Mouse (Mus musculus) embryonic facial prominence, embryonic 14.5 days (tissue): ENCODE results near the gene Eloa. TPM values are rescaled to one million over a fixed set of nuclear protein-coding genes. Genes with fewer than 3 reads are reported as not detected.
"Not testable (repeated sequence)": the region's sequence is repeated elsewhere in the genome, so short reads cannot be mapped to it uniquely, and the experiment has no call there.

ENCODE experiments used
- ATAC-seq: fragments of 200-750 bp; cut with Nextera tagmentation; 2 replicates; pipeline ENCODE4 v1.8.0; 2017; ENCODE audit warnings: low read depth, moderate number of reproducible peaks, moderate TSS enrichment
- DNase-seq: peaks from one replicate; pipeline ENCODE4 v3.0.0-alpha.2; 2015; ENCODE audit warnings: low spot score
- H3K27ac ChIP-seq: fragments of 300-500 bp; sonication (generic); replicated peaks from 2 replicates; pipeline ENCODE4 v1.5.1; 2014; ENCODE audit warnings: low read depth, mild to moderate bottlenecking, low read length, moderate library complexity
- H3K27me3 ChIP-seq: fragments of 300-500 bp; sonication (generic); replicated peaks from 2 replicates; pipeline ENCODE4 v1.6.1; 2014; ENCODE audit warnings: low read length; ENCODE audit not compliant: control insufficient read depth, insufficient read depth
- H3K36me3 ChIP-seq: fragments of 300-500 bp; sonication (generic); 2 replicates; pipeline ENCODE4 v1.6.1; 2014; ENCODE audit warnings: low read length, mixed read lengths; ENCODE audit not compliant: control insufficient read depth, insufficient read depth
- H3K4me1 ChIP-seq: fragments of 300-500 bp; sonication (generic); 2 replicates; pipeline ENCODE4 v1.6.1; 2014; ENCODE audit warnings: antibody characterized with exemption, low read length; ENCODE audit not compliant: control insufficient read depth, insufficient read depth
- H3K4me2 ChIP-seq: fragments of 300-500 bp; sonication (generic); 2 replicates; pipeline ENCODE4 v1.6.1; 2014; ENCODE audit warnings: low read depth, mild to moderate bottlenecking, low read length, moderate library complexity, mixed read lengths
- H3K4me3 ChIP-seq: fragments of 300-500 bp; sonication (generic); 2 replicates; pipeline ENCODE4 v1.5.1; 2014; ENCODE audit warnings: low read depth, mild to moderate bottlenecking, low read length
- H3K9ac ChIP-seq: fragments of 300-500 bp; sonication (generic); 2 replicates; pipeline ENCODE4 v1.6.1; 2014; ENCODE audit warnings: low read depth, mild to moderate bottlenecking, low read length, moderate library complexity, mixed read lengths
- H3K9me3 ChIP-seq: fragments of 300-500 bp; sonication (generic); 2 replicates; pipeline ENCODE4 v1.6.1; 2016; ENCODE audit warnings: low read length; ENCODE audit not compliant: control insufficient read depth
- WGBS: fragments of 180-500 bp; shearing (Covaris S2); extraction: QIAGEN DNeasy Blood & Tissue Kit; methylation state at CpG from one replicate; pipeline ENCODE4 v1.1.7; 2014; 5-methylcytosine and 5-hydroxymethylcytosine counted together
- polyA plus RNA-seq: library from polyadenylated mRNA; unstranded; fragments of >200 nt; fragmentation: Nextera tagmentation; extraction: Ambion mirVana; gene quantifications from 2 replicates; pipeline ENCODE4 v1.2.1, GENCODE M21; 2014

The Eloa gene
- polyA plus RNA-seq, 1 experiment from 2014 or later, result 47.2 TPM

DNA sequence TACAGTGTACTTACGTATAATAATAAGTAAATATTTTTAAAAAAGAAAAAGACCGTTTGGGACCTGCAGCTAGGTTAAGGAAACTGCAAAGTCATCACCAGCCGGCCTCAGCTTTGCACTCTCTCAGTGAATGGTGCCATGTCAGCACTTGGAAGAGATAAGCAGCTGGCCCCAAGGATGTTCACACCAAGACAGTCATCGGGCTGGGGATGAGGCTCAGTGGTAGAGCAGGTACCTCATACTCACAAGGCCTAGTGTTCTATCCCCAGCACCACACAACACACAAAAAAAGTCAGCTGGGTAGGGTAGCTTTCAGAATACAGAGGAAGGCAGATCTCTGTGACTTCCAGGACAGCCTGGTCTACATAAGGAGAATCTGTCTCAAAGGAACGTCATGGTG, 36.4 kb downstream of the Eloa start:
- Histone ChIP-seq H3K4me3 (0 out of 2 replicates have a peak overlapping the region, but pooled peaks have one; percentile 99), H3K4me2 (0 out of 2 replicates have a peak overlapping the region, but pooled peaks have one; percentile 88), H3K27me3 (no peaks in the 10 kb centered on the region), H3K9me3 (no peaks in the 10 kb centered on the region), H3K4me1 (peaks cover 7% of the 10 kb centered on the region), H3K27ac (no peak overlapping the region), H3K36me3 (peaks cover 24% of the 10 kb centered on the region), H3K9ac (no peak overlapping the region)
- DNase-seq (no peak), ATAC-seq (no peak)
- WGBS, result 90% methylated on average over 5 of the region's 5 CpGs

DNA sequence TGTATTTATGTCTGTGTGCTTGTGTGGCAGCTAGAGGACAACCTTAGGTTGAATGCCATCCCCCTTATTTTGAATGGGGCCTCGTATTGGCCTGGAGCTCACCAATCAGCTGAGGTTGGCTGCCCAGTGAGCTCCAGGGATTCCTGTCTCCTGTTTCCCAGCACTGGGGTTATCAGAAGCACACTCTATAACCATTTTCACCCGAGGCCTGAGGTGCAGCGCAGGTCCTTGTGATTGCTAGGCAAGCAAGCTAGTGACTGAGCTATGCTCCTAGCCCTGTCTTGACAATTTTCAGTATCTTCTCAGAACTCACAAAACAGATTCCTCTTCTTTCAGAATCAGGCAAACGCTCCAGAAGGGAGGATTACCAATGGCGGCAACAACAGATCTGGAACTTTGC, 37.0 kb downstream of the Eloa start:
- Histone ChIP-seq H3K4me2 (no peak overlapping the region), H3K27me3 (no peaks in the 10 kb centered on the region), H3K4me1 (peaks cover 7% of the 10 kb centered on the region), H3K27ac (no peak overlapping the region), H3K9ac (no peak overlapping the region), H3K9me3 (no peaks in the 10 kb centered on the region), H3K4me3 (no peak overlapping the region), H3K36me3 (peaks cover 24% of the 10 kb centered on the region)
- WGBS, result 87% methylated on average over 5 of the region's 5 CpGs
- no peak for DNase-seq
- no peak for ATAC-seq

DNA sequence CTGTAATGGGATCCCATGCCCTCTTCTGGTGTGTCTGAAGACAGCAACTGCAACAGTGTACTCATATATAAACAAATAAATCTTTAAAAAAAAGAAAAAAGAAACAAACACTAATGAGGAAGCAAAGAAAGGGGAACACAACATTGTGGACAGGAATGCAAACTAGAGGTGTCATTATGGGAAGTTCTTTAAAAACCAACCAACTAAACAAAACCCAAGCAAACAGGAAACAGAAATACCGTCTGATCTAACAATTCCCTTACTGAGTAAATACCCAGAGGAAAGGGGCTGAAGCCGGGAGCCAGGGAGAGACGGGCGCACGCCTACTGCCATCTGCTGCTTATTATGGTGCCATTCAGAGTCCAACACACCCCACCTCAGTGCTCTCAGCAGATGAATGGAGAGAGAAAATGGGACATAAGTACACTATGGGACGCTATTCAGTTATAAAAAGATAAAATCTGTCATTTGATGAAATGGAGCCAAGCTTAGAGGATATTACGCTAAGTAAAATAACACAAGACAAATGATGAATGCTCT, 40.0 kb downstream of the Eloa start:
- H3K27me3 ChIP-seq, result no peaks in the 10 kb centered on the region
- H3K9ac ChIP-seq, result no peak overlapping the region
- DNase-seq (no peak), ATAC-seq (no peak)
- no peaks in the 10 kb centered on the region for H3K9me3 ChIP-seq
- H3K27ac ChIP-seq, result no peak overlapping the region
- H3K4me1 ChIP-seq, result peaks cover 7% of the 10 kb centered on the region; the same call in 1 of the 2 replicates
- no peak overlapping the region for H3K4me3 ChIP-seq
- H3K36me3 ChIP-seq, result peaks cover 43% of the 10 kb centered on the region
- no peak overlapping the region for H3K4me2 ChIP-seq
- 55% methylated on average over 7 of the region's 7 CpGs for WGBS

DNA sequence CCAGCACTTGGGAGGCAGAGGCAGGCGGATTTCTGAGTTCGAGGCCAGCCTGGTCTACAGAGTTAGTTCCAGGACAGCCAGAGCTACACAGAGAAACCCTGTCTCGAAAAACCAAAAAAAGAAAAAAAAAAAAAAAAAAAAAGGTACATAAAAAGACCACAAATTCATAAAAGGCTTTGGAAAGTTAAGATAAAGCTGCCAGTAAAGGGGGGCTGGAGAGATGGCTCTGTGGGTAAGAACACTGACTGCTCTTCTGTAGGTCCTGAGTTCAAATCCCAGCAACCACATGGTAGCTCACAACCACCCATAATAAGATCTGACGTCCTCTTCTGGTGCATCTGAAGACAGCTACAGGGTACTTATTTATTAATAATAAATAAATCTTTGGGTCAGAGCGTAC, 41.3 kb downstream of the Eloa start:
- H3K27me3 ChIP-seq, H3K27ac ChIP-seq, H3K9ac ChIP-seq, ATAC-seq, DNase-seq, H3K4me3 ChIP-seq, H3K4me2 ChIP-seq, H3K4me1 ChIP-seq, H3K9me3 ChIP-seq: not testable (repeated sequence)
- H3K36me3 ChIP-seq, result peaks cover 56% of the 10 kb centered on the region
- WGBS, result 92% methylated on average over 5 of the region's 5 CpGs

DNA sequence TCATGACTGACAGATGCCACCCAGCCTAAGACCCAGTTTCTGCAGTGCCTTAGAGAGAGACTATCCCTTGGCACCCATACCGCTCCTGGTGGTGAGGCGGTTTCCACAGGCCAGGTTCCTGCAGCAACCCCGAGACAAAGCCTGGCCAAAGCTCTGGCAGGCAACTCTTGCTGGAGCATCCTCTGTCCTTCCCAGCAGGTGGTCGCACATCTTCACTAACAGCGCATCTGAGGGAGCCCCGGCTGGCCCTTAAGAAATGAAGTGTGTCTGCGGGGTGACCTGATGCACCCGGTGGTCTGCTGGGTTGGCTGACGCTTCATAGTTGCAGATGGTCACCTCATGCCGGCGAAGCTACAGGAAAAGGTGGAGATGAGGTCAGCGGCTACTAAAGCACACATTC, 45.4 kb downstream of the Eloa start:
- Histone ChIP-seq H3K36me3 (peaks cover 46% of the 10 kb centered on the region), H3K9me3 (no peaks in the 10 kb centered on the region), H3K27me3 (no peaks in the 10 kb centered on the region), H3K4me3 (no peak overlapping the region), H3K4me1 (peaks cover 7% of the 10 kb centered on the region), H3K27ac (no peak overlapping the region), H3K4me2 (no peak overlapping the region), H3K9ac (no peak overlapping the region; the same call in 1 of the 2 replicates)
- DNase-seq (no peak), ATAC-seq (no peak)
- WGBS, result 90% methylated on average over 12 of the region's 12 CpGs

DNA sequence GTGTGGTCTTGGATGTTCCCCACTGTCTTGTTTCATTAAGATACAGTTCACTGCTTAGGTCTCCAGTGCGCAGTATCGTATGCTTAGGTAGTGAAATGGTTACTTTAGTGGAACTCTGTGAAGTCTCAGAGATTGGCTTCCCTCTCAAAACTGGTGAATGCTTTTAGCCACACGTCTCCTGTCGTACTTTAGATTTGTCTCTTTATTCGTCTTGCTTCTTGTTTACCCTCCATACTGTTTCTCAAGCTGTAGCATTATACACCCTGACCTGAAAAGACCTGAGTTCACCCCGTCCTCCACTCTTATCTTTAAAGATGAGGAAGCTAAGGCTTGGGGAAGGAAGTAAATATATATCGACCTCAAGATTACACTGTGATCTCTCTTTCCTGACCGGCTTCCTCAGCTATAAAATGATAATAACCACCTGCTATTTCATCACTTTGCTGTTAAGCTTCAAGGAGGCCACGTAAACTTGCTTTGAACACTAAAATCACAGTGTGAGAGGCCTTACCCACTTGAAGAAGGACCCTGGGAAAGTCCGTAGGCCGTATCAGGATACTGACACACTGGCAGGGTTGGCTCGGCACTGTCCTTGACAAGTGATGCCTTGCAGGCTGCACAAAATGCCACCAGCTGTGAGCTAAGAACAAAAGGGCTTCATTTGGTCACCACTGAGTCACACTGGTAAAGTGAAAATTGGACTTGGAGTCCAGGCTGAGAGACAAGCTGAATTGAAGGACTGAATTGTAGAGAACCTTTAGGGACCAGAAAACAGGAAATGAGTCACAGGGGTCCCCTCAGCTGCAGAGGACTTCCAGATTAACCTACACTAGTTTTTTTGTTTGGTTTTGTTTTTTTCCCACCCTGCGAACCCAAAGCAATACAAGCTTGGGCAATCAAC, 48.4 kb downstream of the Eloa start:
- Histone ChIP-seq H3K4me2 (peak overlapping the region; percentile 87), H3K36me3 (peaks cover 56% of the 10 kb centered on the region), H3K4me3 (peak overlapping the region; percentile 77), H3K27ac (no peak overlapping the region), H3K27me3 (no peaks in the 10 kb centered on the region), H3K4me1 (peaks cover 8% of the 10 kb centered on the region), H3K9ac (peak overlapping the region; percentile 77), H3K9me3 (no peaks in the 10 kb centered on the region)
- WGBS, result 75% methylated on average over 13 of the region's 13 CpGs
- ATAC-seq (no peak), DNase-seq (no peak)

DNA sequence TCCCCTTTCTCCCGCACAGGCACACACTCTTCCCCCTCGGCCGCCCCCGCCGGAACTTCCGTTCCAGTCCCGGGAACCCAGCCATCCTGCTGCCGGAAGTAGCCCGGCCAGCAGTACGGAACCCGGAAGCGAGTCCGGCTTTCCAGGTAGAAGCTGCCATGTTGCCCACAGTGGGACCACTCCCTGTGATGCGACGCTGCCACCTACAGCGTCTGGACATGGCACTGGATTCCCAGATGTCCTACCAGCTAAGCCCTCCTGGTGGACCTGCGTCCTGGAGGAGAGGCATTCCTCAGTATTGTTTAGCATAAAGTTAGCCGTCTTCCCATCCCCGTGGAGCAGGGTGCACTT, 49.0 kb downstream of the Eloa start, which contains the start of gene Lypla2:
TSS of gene Lypla2 (minus strand) at position 71 of the 351 bp plus-strand sequence.
- ATAC-seq (peak; percentile 86), DNase-seq (peak; percentile 93)
- Histone ChIP-seq H3K4me1 (peaks cover 8% of the 10 kb centered on the region), H3K4me2 (peak within 1 kb of the TSS; percentile 87), H3K4me3 (peak within 1 kb of the TSS; percentile 77), H3K27me3 (no peaks in the 10 kb centered on the region), H3K27ac (peak within 1 kb of the TSS; percentile 13), H3K9ac (peak within 1 kb of the TSS; percentile 77), H3K36me3 (peaks cover 63% of the 10 kb centered on the region), H3K9me3 (no peaks in the 10 kb centered on the region)
- WGBS, result under 1% methylated on average over 18 of the region's 19 CpGs

DNA sequence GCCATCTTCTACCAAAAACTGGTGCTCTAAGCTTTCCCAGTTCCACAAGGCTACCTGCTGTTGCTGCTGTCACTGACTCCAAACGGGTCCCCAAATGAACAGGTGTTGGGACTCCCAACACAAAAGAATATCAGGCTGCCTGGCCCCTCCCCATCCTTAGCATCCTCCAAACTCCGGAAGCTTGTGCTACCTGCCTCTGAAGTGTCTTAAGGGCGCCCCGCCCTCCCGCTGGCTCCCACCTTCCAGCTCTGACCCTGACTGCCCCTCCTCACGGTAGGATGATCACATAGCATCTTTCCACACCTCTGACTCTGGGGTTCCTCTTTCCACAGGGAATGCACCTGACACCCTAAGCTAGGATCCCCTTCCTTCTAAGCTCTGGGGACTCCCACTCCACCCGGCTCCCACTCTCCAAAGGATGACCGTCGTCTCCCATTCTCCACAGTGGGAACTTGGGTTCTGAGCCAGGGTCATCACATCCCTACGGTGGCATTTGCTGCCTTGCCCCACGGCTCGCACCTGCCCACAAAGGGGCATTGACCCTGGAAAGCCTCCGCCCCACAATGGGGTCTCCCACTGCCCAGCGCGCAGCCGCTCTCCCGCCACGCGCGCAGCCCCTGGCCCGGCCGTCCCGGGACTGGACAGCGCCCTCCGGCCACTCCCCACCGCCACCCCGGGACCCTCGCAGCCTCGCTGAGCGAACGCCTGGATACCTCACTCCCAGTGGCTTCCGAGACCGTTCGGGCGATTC, 49.6 kb downstream of the Eloa start:
- ATAC-seq, result peak; percentile 24; the same call in 1 of the 2 replicates
- Histone ChIP-seq H3K27ac (peak overlapping the region; percentile 13), H3K4me3 (peak overlapping the region; percentile 77), H3K36me3 (peaks cover 64% of the 10 kb centered on the region), H3K27me3 (no peaks in the 10 kb centered on the region), H3K4me2 (peak overlapping the region; percentile 87), H3K9ac (peak overlapping the region; percentile 77), H3K9me3 (no peaks in the 10 kb centered on the region), H3K4me1 (peaks cover 8% of the 10 kb centered on the region)
- 1% methylated on average over 19 of the region's 35 CpGs for WGBS
- DNase-seq, result no peak
